Mouse (Mus musculus) liver, adult 2 months (tissue): ENCODE results near the gene Slc22a21.

ENCODE experiments used
- CTCF ChIP-seq: fragments of 200-500 bp; IDR thresholded peaks from 2 replicates; pipeline ENCODE4 v1.5.1; 2011; ENCODE audit warnings: low read depth, low read length, control low read depth
- POLR2A ChIP-seq: fragments of 200-500 bp; IDR thresholded peaks from 2 replicates; pipeline ENCODE4 v1.6.1; 2011; ENCODE audit warnings: low read length, control low read depth; ENCODE audit not compliant: insufficient read depth; ENCODE audit errors: extremely low read depth

- no peak for TF ChIP-seq CTCF
- TF ChIP-seq POLR2A = no peak
Observed at GRCm38 (mm10) chr11:54007717-54008116, 27.6 kb upstream of the Slc22a21 start.
